Mouse (Mus musculus) hindbrain, embryonic 16.5 days (tissue): ENCODE results near the gene D430041D05Rik. TPM values are rescaled to one million over a fixed set of nuclear protein-coding genes. Genes with fewer than 3 reads are reported as not detected.

Experiments
- ATAC-seq: fragments of 200-750 bp; cut with Nextera tagmentation; 2 replicates; pipeline ENCODE4 v1.8.0; 2017; ENCODE audit warnings: moderate TSS enrichment, moderate library complexity
- H3K27ac ChIP-seq: fragments of 300-500 bp; sonication (generic); 2 replicates; pipeline ENCODE4 v1.5.1; 2014; ENCODE audit warnings: low read depth, mild to moderate bottlenecking, control low read depth, low read length, moderate library complexity
- H3K27me3 ChIP-seq: fragments of 300-500 bp; sonication (generic); replicated peaks from 2 replicates; pipeline ENCODE4 v1.6.1; 2014; ENCODE audit warnings: low read length; ENCODE audit not compliant: control insufficient read depth, insufficient read depth
- H3K36me3 ChIP-seq: fragments of 300-500 bp; sonication (generic); 2 replicates; pipeline ENCODE4 v1.6.1; 2014; ENCODE audit warnings: mild to moderate bottlenecking, low read length, moderate library complexity, mixed read lengths; ENCODE audit not compliant: control insufficient read depth, insufficient read depth
- H3K4me1 ChIP-seq: fragments of 300-500 bp; sonication (generic); 2 replicates; pipeline ENCODE4 v1.6.1; 2014; ENCODE audit warnings: low read depth, low read length; ENCODE audit not compliant: control insufficient read depth, insufficient read depth
- H3K4me2 ChIP-seq: fragments of 300-500 bp; sonication (generic); 2 replicates; pipeline ENCODE4 v1.6.1; 2014; ENCODE audit warnings: mild to moderate bottlenecking, low read length, control low read depth, moderate library complexity
- H3K4me3 ChIP-seq: fragments of 300-500 bp; sonication (generic); 2 replicates; pipeline ENCODE4 v1.5.1; 2014; ENCODE audit warnings: mild to moderate bottlenecking, low read length, control low read depth, moderate library complexity
- H3K9ac ChIP-seq: fragments of 300-500 bp; sonication (generic); 2 replicates; pipeline ENCODE4 v1.6.1; 2014; ENCODE audit warnings: low read depth, mild to moderate bottlenecking, control low read depth, low read length, moderate library complexity
- H3K9me3 ChIP-seq: fragments of 300-500 bp; sonication (generic); 2 replicates; pipeline ENCODE4 v1.6.1; 2014; ENCODE audit warnings: mild to moderate bottlenecking, low read length, moderate library complexity; ENCODE audit not compliant: control insufficient read depth
- WGBS: fragments of 180-500 bp; shearing (Covaris S2); extraction: QIAGEN DNeasy Blood & Tissue Kit; methylation state at CpG from one replicate; pipeline ENCODE4 v1.1.7; 2014; 5-methylcytosine and 5-hydroxymethylcytosine counted together
- microRNA counts: library from miRNA; unstranded; fragments of <30 nt; microRNA quantifications from one replicate; lab custom pipeline; 2016
- microRNA-seq: library from miRNA; unstranded; fragments of <30 nt; microRNA quantifications from one replicate; pipeline ENCODE4, GENCODE M21; 2017
- polyA plus RNA-seq: library from polyadenylated mRNA; unstranded; fragments of >200 nt; fragmentation: Nextera tagmentation; extraction: Ambion mirVana; gene quantifications from 2 replicates; pipeline ENCODE4 v1.2.1, GENCODE M21; 2015

Gene D430041D05Rik
- polyA plus RNA-seq, 1 experiment from 2014 or later = 8.9 TPM

GRCm38 (mm10) chr2:104096256-104096655 lies 314.6 kb downstream of the D430041D05Rik start:
- Histone ChIP-seq H3K27ac (peak overlapping the region; percentile 73), H3K27me3 (no peaks in the 10 kb centered on the region), H3K9me3 (no peaks in the 10 kb centered on the region), H3K36me3 (no peaks in the 10 kb centered on the region), H3K4me2 (peak overlapping the region; percentile 79), H3K4me1 (peaks cover 6% of the 10 kb centered on the region), H3K4me3 (peak overlapping the region; percentile 49), H3K9ac (peak overlapping the region; percentile 63)
- ATAC-seq = no peak
- WGBS = 47% methylated on average over 10 of the region's 10 CpGs

- no peaks in the 10 kb centered on the region for H3K27me3 ChIP-seq
These were observed 315.0 kb downstream of the D430041D05Rik start, which contains the start of gene Cd59a for GRCm38 (mm10) chr2:104095741-104096213. Gene Cd59a, plus strand, starts transcription at chr2:104095801.

GRCm38 (mm10) chr2:104093305-104093704 lies 317.5 kb downstream of the D430041D05Rik start:
- no peaks in the 10 kb centered on the region for H3K36me3 ChIP-seq
- peaks cover 6% of the 10 kb centered on the region for H3K4me1 ChIP-seq
- no peak overlapping the region for H3K4me2 ChIP-seq
- H3K9me3 ChIP-seq = no peaks in the 10 kb centered on the region
- no peak for ATAC-seq
- no peak overlapping the region for H3K4me3 ChIP-seq
- H3K27ac ChIP-seq = no peak overlapping the region
- 74% methylated on average over 2 of the region's 2 CpGs for WGBS
- H3K9ac ChIP-seq = no peak overlapping the region
- no peaks in the 10 kb centered on the region for H3K27me3 ChIP-seq

More at GRCm38 (mm10) chr2:104095741-104096213, 315.0 kb downstream of the D430041D05Rik start, which contains the start of gene Cd59a:
- Histone ChIP-seq H3K4me3 (peak within 1 kb of the TSS; percentile 49), H3K4me1 (peaks cover 6% of the 10 kb centered on the region), H3K36me3 (no peaks in the 10 kb centered on the region), H3K4me2 (peak within 1 kb of the TSS; percentile 79), H3K9me3 (no peaks in the 10 kb centered on the region), H3K9ac (peak within 1 kb of the TSS; percentile 63), H3K27ac (peak within 1 kb of the TSS; percentile 73)
- WGBS = 4% methylated on average over 15 of the region's 15 CpGs
- peak; percentile 94 for ATAC-seq

MicroRNAs encoded within 50 kb of the gene (microRNA counts, 519-probe panel; counts per million panel counts)
- not detected for microRNA mmu-miR-1902 (lab: Ali Mortazavi, UCI)

Small RNA genes lying within 50 kb of the gene (microRNA-seq; reads per million reads assigned to microRNA genes)
- not detected for gene Mir1902

Other genes starting within 250 kb of the D430041D05Rik start
- gene Hipk3, start 83.4 kb upstream of the D430041D05Rik start, polyA plus RNA-seq = 6.1 and 7.7 TPM in 2 replicates
- 73.8 and 76.7 TPM in 2 replicates for gene Cstf3, start 179.5 kb upstream of the D430041D05Rik start, polyA plus RNA-seq